Mouse (Mus musculus) heart, adult 2 months (tissue): Measurements from ENCODE around the gene Tgfbr3.

ENCODE experiments used
- CTCF ChIP-seq: fragments of 200-600 bp; IDR thresholded peaks from 2 replicates; pipeline ENCODE4 v1.8.1; 2022; ENCODE audit warnings: antibody characterized with exemption, mild to moderate bottlenecking, moderate library complexity
- POLR2A ChIP-seq: fragments of 200-500 bp; IDR thresholded peaks from 2 replicates; pipeline ENCODE4 v1.6.1; 2011; ENCODE audit warnings: mild to moderate bottlenecking, low read depth, low read length, control low read depth; ENCODE audit not compliant: insufficient read depth

GRCm38 (mm10) chr5:107179194-107179593 is 110.2 kb downstream of the Tgfbr3 start:
- TF ChIP-seq CTCF (no peak), POLR2A (no peak)
